Mouse (Mus musculus) G1E (cell line): ENCODE results near the gene Cbx5. TPM values are rescaled to one million over a fixed set of nuclear protein-coding genes. Genes with fewer than 3 reads are reported as not detected.
A peak's percentile ranks its signal among the peaks of the same experiment; 100 is the strongest.
"Not testable (repeated sequence)": the region's sequence is repeated elsewhere in the genome, so short reads cannot be mapped to it uniquely, and the experiment has no call there.

Source experiments
- ATAC-seq: 2 replicates; pipeline ENCODE4 v1.8.0; 2016; ENCODE audit warnings: mild to moderate bottlenecking; ENCODE audit not compliant: insufficient number of reproducible peaks, poor library complexity, low FRiP score, severe bottlenecking; ENCODE audit errors: extremely low read depth
- DNase-seq: peaks from one replicate; pipeline ENCODE4 v3.0.0; 2012; ENCODE audit warnings: low spot score
- H3K27me3 ChIP-seq: 2 replicates; pipeline ENCODE4 v1.6.1; 2012; ENCODE audit warnings: mild to moderate bottlenecking, low read length, inconsistent platforms; ENCODE audit not compliant: insufficient read depth
- H3K36me3 ChIP-seq: replicated peaks from 2 replicates; pipeline ENCODE3; 2012; ENCODE audit warnings: mild to moderate bottlenecking, inconsistent platforms
- H3K4me1 ChIP-seq: 2 replicates; pipeline ENCODE4 v1.6.1; 2012; ENCODE audit warnings: low read depth, low read length, inconsistent platforms, mixed read lengths; ENCODE audit not compliant: insufficient read depth
- H3K4me3 ChIP-seq: 2 replicates; pipeline ENCODE4 v1.5.1; 2012; ENCODE audit warnings: low read depth, mild to moderate bottlenecking, inconsistent platforms, low read length, moderate library complexity, mixed read lengths
- H3K9me3 ChIP-seq: replicated peaks from 2 replicates; pipeline ENCODE4 v1.6.1; 2012; ENCODE audit warnings: inconsistent platforms
- CTCF ChIP-seq: IDR thresholded peaks from 2 replicates; pipeline ENCODE4 v1.5.1; 2012; ENCODE audit warnings: low read depth, low read length, inconsistent platforms, mixed read lengths
- GATA1 ChIP-seq: IDR thresholded peaks from 2 replicates; pipeline ENCODE4 v1.6.1; 2012; ENCODE audit warnings: borderline replicate concordance, low read length, inconsistent platforms, mixed read lengths
- GATA2 ChIP-seq: IDR thresholded peaks from 2 replicates; pipeline ENCODE4 v1.6.1; 2012; ENCODE audit warnings: low read depth, low read length, inconsistent platforms, borderline replicate concordance
- POLR2AphosphoS5 ChIP-seq: IDR thresholded peaks from 2 replicates; pipeline ENCODE4 v1.6.1; 2012; ENCODE audit warnings: low read depth, low read length, inconsistent platforms; ENCODE audit not compliant: insufficient replicate concordance
- TAL1 ChIP-seq: conservative IDR thresholded peaks from 2 replicates; pipeline ENCODE4 v1.6.1; 2012; ENCODE audit warnings: low read depth, low read length, inconsistent platforms, mixed read lengths
- polyA plus RNA-seq: library from polyadenylated mRNA; stranded (reverse); fragments of >175 nt; gene quantifications from 2 replicates; pipeline ENCODE4 v1.2.3, GENCODE M21; 2012
- total RNA-seq, 2 experiments: library from RNA; stranded (forward) in 1 of 2; stranded (reverse) in 1 of 2; fragments of 200-1000 nt in 1 of 2; fragments of >200 nt in 1 of 2; fragmentation: Nextera tagmentation in 1 of 2; gene quantifications; 2 replicates each; pipeline ENCODE4 v1.2.3; 2014 to 2017

The Cbx5 gene
- total and polyA plus RNA-seq, 3 experiments = 9.5 to 300 (median 278) TPM

DNA sequence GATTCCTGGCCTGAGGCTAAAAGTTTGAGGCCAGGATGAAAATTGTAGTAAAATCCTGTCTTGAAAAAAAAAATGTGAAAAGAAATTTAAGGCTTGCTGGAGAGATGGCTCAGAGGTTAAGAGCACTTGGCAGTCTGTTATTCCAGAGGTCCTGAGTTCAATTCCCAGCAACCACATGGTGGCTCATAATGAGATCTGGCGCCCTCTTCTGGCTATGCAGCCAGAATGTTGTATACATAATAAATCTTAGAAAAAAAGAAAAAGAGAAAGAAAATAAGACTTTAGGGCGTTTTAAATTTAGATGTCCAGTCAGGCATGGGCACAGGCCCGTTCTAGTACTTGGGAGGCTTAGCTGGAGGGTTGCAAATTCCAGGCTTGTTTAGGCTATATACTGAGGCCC, 40.1 kb upstream of the Cbx5 start:
- Histone ChIP-seq H3K27me3 (no peaks in the 10 kb centered on the region), H3K9me3 (no peaks in the 10 kb centered on the region), H3K36me3 (peaks cover 61% of the 10 kb centered on the region), H3K4me1 (peaks cover 67% of the 10 kb centered on the region), H3K4me3 (no peak overlapping the region)
- ATAC-seq = no peak
- TF ChIP-seq CTCF = no peak; the same call in 1 of the 2 replicates
- no peak for TF ChIP-seq POLR2AphosphoS5
- no peak for TF ChIP-seq GATA1
- DNase-seq = no peak

- Histone ChIP-seq H3K27me3 (no peaks in the 10 kb centered on the region), H3K4me3 (peak overlapping the region; percentile 55; the same call in 1 of the 2 replicates), H3K9me3 (no peaks in the 10 kb centered on the region), H3K36me3 (peaks cover 47% of the 10 kb centered on the region), H3K4me1 (peaks cover 69% of the 10 kb centered on the region)
- TF ChIP-seq POLR2AphosphoS5 (no peak), GATA1 (no peak), GATA2 (no peak), CTCF (no peak), TAL1 (no peak)
- no peak for DNase-seq
- ATAC-seq = no peak
Observed at GRCm38 (mm10) chr15:103277949-103278348, 38.3 kb upstream of the Cbx5 start.

GRCm38 (mm10) chr15:103275943-103276342, 36.3 kb upstream of the Cbx5 start:
- DNase-seq, H3K27me3 ChIP-seq, H3K9me3 ChIP-seq, ATAC-seq, H3K4me3 ChIP-seq: not testable (repeated sequence)
- H3K36me3 ChIP-seq = peaks cover 39% of the 10 kb centered on the region
- peaks cover 62% of the 10 kb centered on the region for H3K4me1 ChIP-seq

DNA sequence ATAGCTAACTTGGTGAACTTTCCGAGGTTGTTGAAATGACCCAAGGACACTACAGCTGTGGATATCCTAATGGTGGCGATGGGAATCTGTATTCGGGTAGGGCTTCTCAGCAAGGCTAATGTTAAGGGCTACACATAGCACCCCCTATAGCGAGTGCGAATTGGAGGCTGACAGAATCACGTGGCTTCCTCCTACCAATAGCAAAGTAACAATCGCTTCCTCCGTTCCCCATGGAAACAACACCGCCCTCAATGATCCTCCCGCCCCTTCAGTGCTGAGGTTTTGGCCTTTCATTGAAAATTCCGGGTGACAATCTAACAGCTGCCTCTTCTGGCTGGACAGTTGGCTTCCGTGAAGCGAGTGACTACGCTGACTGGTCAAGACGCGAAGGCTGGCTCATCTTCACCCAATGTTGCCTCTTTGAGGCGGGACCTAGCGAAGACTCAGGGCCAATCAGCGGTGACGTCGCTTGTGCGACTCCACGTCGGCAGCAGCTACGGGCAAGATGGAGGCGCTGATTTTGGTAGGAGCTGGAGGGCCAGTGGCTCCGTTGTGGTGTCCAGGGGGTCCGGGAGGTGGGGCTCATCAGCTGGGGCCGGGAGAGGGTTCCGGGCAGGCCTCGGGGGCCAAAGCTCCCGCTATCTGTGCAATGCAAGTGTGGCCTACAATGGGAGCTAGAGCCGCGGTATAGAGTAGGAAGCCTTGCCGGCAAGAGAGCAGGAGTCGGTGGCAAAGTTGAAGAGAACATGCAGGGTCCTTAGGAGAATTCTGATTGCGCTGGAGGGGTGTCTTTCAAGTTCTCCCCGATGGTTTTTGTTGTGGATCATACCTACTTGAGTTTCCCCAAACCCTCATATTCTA, 33.0 kb upstream of the Cbx5 start, which contains the start of gene Copz1:
TSS of gene Copz1 (plus strand) at position 296 of the 861 bp plus-strand sequence.
- DNase-seq (peak; percentile 84), ATAC-seq (peak; percentile 93)
- H3K4me1 ChIP-seq = peaks cover 51% of the 10 kb centered on the region

DNA sequence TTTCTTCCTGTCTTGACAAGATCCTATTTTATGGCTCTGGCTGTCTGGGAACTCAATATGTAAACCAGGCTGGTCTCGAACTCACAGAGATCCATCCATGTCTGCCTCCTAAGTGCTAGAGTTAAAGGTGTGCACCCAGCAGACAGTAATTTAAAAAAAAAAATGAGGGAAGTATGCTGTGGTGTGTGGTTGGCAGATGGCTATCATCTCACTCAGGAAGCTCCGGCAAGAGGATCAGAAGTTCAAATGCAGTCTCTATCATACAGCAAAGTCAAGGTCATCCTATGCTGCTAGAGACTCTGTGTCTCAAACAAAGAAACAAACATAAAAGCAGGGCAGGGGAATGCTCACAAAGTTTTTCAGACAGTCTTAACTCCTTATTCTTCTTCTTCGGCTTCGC, 29.3 kb upstream of the Cbx5 start:
- no peaks in the 10 kb centered on the region for H3K36me3 ChIP-seq
- DNase-seq (no peak), ATAC-seq (no peak)
- H3K4me1 ChIP-seq = peaks cover 39% of the 10 kb centered on the region
- no peak overlapping the region for H3K4me3 ChIP-seq
- H3K9me3 ChIP-seq = peaks cover 3% of the 10 kb centered on the region; the same call in 1 of the 2 replicates
- no peaks in the 10 kb centered on the region for H3K27me3 ChIP-seq
- TF ChIP-seq GATA2 = no peak
- 0 out of 2 replicates have a peak, but pooled peaks have one; percentile 17 for TF ChIP-seq TAL1

More for the DNA sequence above, 33.0 kb upstream of the Cbx5 start, which contains the start of gene Copz1:
- Histone ChIP-seq H3K9me3 (peaks cover 3% of the 10 kb centered on the region; the same call in 1 of the 2 replicates), H3K36me3 (peaks cover 14% of the 10 kb centered on the region), H3K4me3 (peak within 1 kb of the TSS; percentile 86), H3K27me3 (no peaks in the 10 kb centered on the region)
- TF ChIP-seq GATA1 = no peak
- TF ChIP-seq CTCF = no peak
- TF ChIP-seq POLR2AphosphoS5 = no peak
- TF ChIP-seq TAL1 = no peak
- no peak for TF ChIP-seq GATA2

GRCm38 (mm10) chr15:103264794-103265193, 25.2 kb upstream of the Cbx5 start:
- Histone ChIP-seq H3K27me3 (no peaks in the 10 kb centered on the region), H3K4me1 (peaks cover 58% of the 10 kb centered on the region), H3K9me3 (no peaks in the 10 kb centered on the region), H3K4me3 (no peak overlapping the region), H3K36me3 (no peaks in the 10 kb centered on the region)
- no peak for DNase-seq
- TF ChIP-seq GATA1 (no peak), POLR2AphosphoS5 (no peak), CTCF (no peak), GATA2 (no peak), TAL1 (no peak)
- ATAC-seq = no peak
